Mouse (Mus musculus) G1E (cell line): ENCODE measurements around the gene B3galt5.

Experiments used
- CTCF ChIP-seq: IDR thresholded peaks from 2 replicates; pipeline ENCODE4 v1.5.1; 2012; ENCODE audit warnings: low read depth, low read length, inconsistent platforms, mixed read lengths
- GATA1 ChIP-seq: IDR thresholded peaks from 2 replicates; pipeline ENCODE4 v1.6.1; 2012; ENCODE audit warnings: borderline replicate concordance, low read length, inconsistent platforms, mixed read lengths
- GATA2 ChIP-seq: IDR thresholded peaks from 2 replicates; pipeline ENCODE4 v1.6.1; 2012; ENCODE audit warnings: low read depth, low read length, inconsistent platforms, borderline replicate concordance

GRCm38 (mm10) chr16:96363277-96363676 is 127.7 kb downstream of the B3galt5 start:
- TF ChIP-seq CTCF (no peak), GATA1 (no peak), GATA2 (no peak)
